Mouse (Mus musculus) kidney, adult 2 months (tissue): ENCODE measurements around the gene Stam. TPM values are rescaled to one million over a fixed set of nuclear protein-coding genes. Genes with fewer than 3 reads are reported as not detected.
A peak's percentile ranks its signal among the peaks of the same experiment; 100 is the strongest.
"Not testable (repeated sequence)": the region's sequence is repeated elsewhere in the genome, so short reads cannot be mapped to it uniquely, and the experiment has no call there.

Source experiments
- DNase-seq: peaks from one replicate; pipeline ENCODE4 v3.0.0; 2021
- H3K27ac ChIP-seq: fragments of 200-500 bp; 2 replicates; pipeline ENCODE4 v1.5.1; 2012; ENCODE audit warnings: low read depth, low read length, control low read depth, inconsistent platforms; ENCODE audit not compliant: insufficient read depth
- H3K27me3 ChIP-seq: fragments of 200-500 bp; replicated peaks from 2 replicates; pipeline ENCODE4 v1.6.1; 2012; ENCODE audit warnings: mild to moderate bottlenecking, moderate library complexity, low read length, inconsistent platforms; ENCODE audit not compliant: control insufficient read depth, insufficient read depth
- H3K36me3 ChIP-seq: fragments of 200-500 bp; 2 replicates; pipeline ENCODE4 v1.6.1; 2012; ENCODE audit warnings: mild to moderate bottlenecking, moderate library complexity, low read length, inconsistent platforms; ENCODE audit not compliant: control insufficient read depth, insufficient read depth
- H3K4me1 ChIP-seq: fragments of 200-500 bp; 2 replicates; pipeline ENCODE4 v1.6.1; 2011; ENCODE audit warnings: low read length; ENCODE audit not compliant: control insufficient read depth, insufficient read depth
- H3K4me3 ChIP-seq: fragments of 200-500 bp; 2 replicates; pipeline ENCODE4 v1.5.1; 2011; ENCODE audit warnings: mild to moderate bottlenecking, low read depth, low read length, control low read depth; ENCODE audit not compliant: insufficient read depth
- CTCF ChIP-seq: fragments of 200-500 bp; conservative IDR thresholded peaks from 2 replicates; pipeline ENCODE4 v1.5.1; 2011; ENCODE audit warnings: low read depth, mild to moderate bottlenecking, control low read depth, low read length, moderate library complexity, mixed read lengths; ENCODE audit not compliant: insufficient read depth, insufficient read length
- POLR2A ChIP-seq: fragments of 200-500 bp; IDR thresholded peaks from one replicate; pipeline ENCODE4 v1.6.1; 2011; ENCODE audit warnings: low read depth, low read length, control low read depth
- WGBS: fragments of 180-500 bp; shearing (Covaris S2); methylation state at CpG from one replicate; pipeline ENCODE4 v1.1.7; 2018; 5-methylcytosine and 5-hydroxymethylcytosine counted together
- polyA plus RNA-seq: library from polyadenylated mRNA; depleted of rRNA; stranded (reverse); fragments of >200 nt; gene quantifications from 2 replicates; pipeline ENCODE4 v1.2.3, GENCODE M21; 2012; rRNA removed

Stam gene
- polyA plus RNA-seq, 1 experiment, result 14.2 TPM

- WGBS, result 85% methylated on average over 4 of the region's 4 CpGs
- TF ChIP-seq CTCF (no peak), POLR2A (no peak)
- Histone ChIP-seq H3K27me3 (no peaks in the 10 kb centered on the region), H3K4me3 (no peak overlapping the region), H3K4me1 (no peaks in the 10 kb centered on the region), H3K36me3 (no peaks in the 10 kb centered on the region), H3K27ac (no peak overlapping the region)
- DNase-seq, result no peak
Observed at GRCm38 (mm10) chr2:14191601-14192000, 117.7 kb downstream of the Stam start.

DNA sequence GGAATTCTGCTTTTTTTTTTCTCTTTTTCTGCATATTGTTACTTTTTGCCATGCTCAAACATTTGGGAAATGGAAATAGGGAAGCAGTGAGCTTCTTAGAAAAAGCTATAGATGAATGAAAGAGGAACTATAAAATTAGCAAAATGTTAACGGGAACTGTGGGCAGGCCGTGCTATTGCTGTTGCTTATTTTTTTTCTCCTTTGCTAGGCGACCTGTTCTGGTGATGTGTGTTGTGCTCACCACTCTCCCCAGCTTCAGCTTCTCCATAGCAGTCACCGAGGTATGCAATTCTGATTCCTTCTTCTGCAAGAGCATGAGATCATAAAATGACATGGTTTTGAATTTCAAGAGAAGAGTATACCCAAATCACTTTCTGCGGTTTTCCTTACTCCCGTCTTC, 118.1 kb downstream of the Stam start:
- WGBS, result 75% methylated on average over 6 of the region's 6 CpGs
- Histone ChIP-seq H3K27me3 (no peaks in the 10 kb centered on the region), H3K4me3 (no peak overlapping the region), H3K36me3 (no peaks in the 10 kb centered on the region), H3K27ac (no peak overlapping the region), H3K4me1 (no peaks in the 10 kb centered on the region)
- TF ChIP-seq POLR2A (no peak), CTCF (no peak)
- peak; percentile 8 for DNase-seq

DNA sequence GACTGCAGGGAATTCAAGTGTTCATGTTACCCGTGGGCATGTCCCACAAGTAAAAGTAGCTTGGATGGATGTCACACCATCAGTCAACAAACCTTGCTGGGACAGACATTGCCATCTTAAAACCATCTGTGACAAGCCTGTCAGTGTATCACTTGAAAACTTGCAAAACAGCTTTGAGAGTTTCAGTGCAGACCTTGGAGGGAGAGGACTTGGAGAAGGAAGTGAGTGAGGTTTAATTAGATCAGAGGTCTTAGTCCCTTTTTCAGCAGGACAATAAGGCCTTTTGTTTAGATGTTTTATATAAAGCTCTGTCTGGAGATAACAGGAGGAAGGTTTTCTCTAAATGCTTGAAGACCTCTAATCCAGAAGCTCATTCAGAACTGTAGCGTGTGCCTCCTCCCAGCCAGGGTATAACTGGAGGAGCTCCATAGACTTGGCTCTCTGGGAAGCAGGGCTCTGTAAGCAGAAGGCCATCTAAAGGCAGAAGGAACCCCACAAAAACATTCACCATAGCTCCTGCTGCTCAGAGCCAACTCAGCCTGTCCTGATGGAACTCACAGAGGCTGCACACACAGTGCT, 124.5 kb downstream of the Stam start:
- WGBS, result 67% methylated on average over 1 of the region's 2 CpGs
- not testable (repeated sequence) for H3K4me1 ChIP-seq, DNase-seq, H3K27me3 ChIP-seq, H3K36me3 ChIP-seq, H3K4me3 ChIP-seq, H3K27ac ChIP-seq

Other genes starting within 250 kb of the Stam start
- gene Hacd1, start 18.0 kb upstream of the Stam start, polyA plus RNA-seq, result 20.4 and 22.4 TPM in 2 replicates
- 0.03 and 0.05 TPM in 2 replicates for gene Tmem236, start 100.4 kb downstream of the Stam start, polyA plus RNA-seq
- 0.71 and 1.6 TPM in 2 replicates for gene Mrc1, start 155.3 kb downstream of the Stam start, polyA plus RNA-seq